Mouse (Mus musculus): ENCODE measurements at regions not wholly inside any gene's neighbourhood (a gene's known extent, or its start where the extent isn't known, plus 50 kb on each side); places are given as distances from the start of the nearest gene placed in this dataset.

- no peak for DNase-seq (ENCODE audit: low spot score in 2 of 2)
Measured at GRCm38 (mm10) chr14:110276192-110276591, 478.8 kb downstream of the Slitrk6 start.

GRCm38 (mm10) chr14:110271270-110271669 is 483.7 kb downstream of the Slitrk6 start:
- peak in 1 of 2 experiments; percentile 12 for DNase-seq (ENCODE audit: low spot score in 2 of 2)

GRCm38 (mm10) chr14:110244466-110244865 is 510.5 kb downstream of the Slitrk6 start:
- DNase-seq (ENCODE audit: low spot score in 2 of 2): no peak

GRCm38 (mm10) chr14:110243549-110243948 is 511.4 kb downstream of the Slitrk6 start:
- DNase-seq (ENCODE audit: low spot score in 2 of 2): no peak

- DNase-seq (ENCODE audit: low spot score in 2 of 2): no peak
Measured at GRCm38 (mm10) chr14:110238800-110239199, 516.1 kb downstream of the Slitrk6 start.

- no peak for DNase-seq (ENCODE audit: low spot score in 2 of 2)
Measured at GRCm38 (mm10) chr14:110224678-110225446, 530.1 kb downstream of the Slitrk6 start.

- no peak for DNase-seq (ENCODE audit: low spot score in 2 of 2)
Measured at GRCm38 (mm10) chr14:110190987-110191607, 563.9 kb downstream of the Slitrk6 start.

GRCm38 (mm10) chr14:110190471-110190870 is 564.5 kb downstream of the Slitrk6 start:
- DNase-seq (ENCODE audit: low spot score in 2 of 2): no peak

- DNase-seq (ENCODE audit: low spot score in 2 of 2): no peak
Measured at GRCm38 (mm10) chr14:110179166-110179565, 575.8 kb downstream of the Slitrk6 start.

- DNase-seq (ENCODE audit: low spot score in 2 of 2): no peak
Measured at GRCm38 (mm10) chr14:110171162-110172117, 583.5 kb downstream of the Slitrk6 start.

- no peak for DNase-seq (ENCODE audit: low spot score in 2 of 2)
Measured at GRCm38 (mm10) chr14:110168632-110169031, 586.3 kb downstream of the Slitrk6 start.

GRCm38 (mm10) chr14:110128265-110128664 is 626.7 kb downstream of the Slitrk6 start:
- DNase-seq (ENCODE audit: low spot score in 2 of 2): no peak

GRCm38 (mm10) chr14:110125936-110126710 is 628.8 kb downstream of the Slitrk6 start:
- no peak for DNase-seq (ENCODE audit: low spot score in 2 of 2)

- no peak for DNase-seq (ENCODE audit: low spot score in 2 of 2)
Measured at GRCm38 (mm10) chr14:110122710-110123109, 632.2 kb downstream of the Slitrk6 start.

GRCm38 (mm10) chr14:110115578-110115977 is 639.4 kb downstream of the Slitrk6 start:
- DNase-seq (ENCODE audit: low spot score in 2 of 2): no peak

GRCm38 (mm10) chr14:110100852-110101251 is 654.1 kb downstream of the Slitrk6 start:
- no peak for DNase-seq (ENCODE audit: low spot score in 2 of 2)

- DNase-seq (ENCODE audit: low spot score in 2 of 2): no peak
Measured at GRCm38 (mm10) chr14:110078351-110078750, 676.6 kb downstream of the Slitrk6 start.

GRCm38 (mm10) chr14:110047748-110048147 is 707.2 kb downstream of the Slitrk6 start:
- no peak for DNase-seq (ENCODE audit: low spot score in 2 of 2)

- DNase-seq (ENCODE audit: low spot score in 2 of 2): no peak
Measured at GRCm38 (mm10) chr14:110043211-110043610, 711.7 kb downstream of the Slitrk6 start.

GRCm38 (mm10) chr14:110021812-110022211 is 733.1 kb downstream of the Slitrk6 start:
- DNase-seq (ENCODE audit: low spot score in 2 of 2): no peak

GRCm38 (mm10) chr14:110015126-110015525 is 739.8 kb downstream of the Slitrk6 start:
- DNase-seq (ENCODE audit: low spot score in 2 of 2): no peak

All from layer of hippocampus, postnatal 10 days (tissue).